Mouse (Mus musculus) liver, embryonic 14.5 days (tissue): Measurements from ENCODE around the gene Zmym4.

Source experiments
- CTCF ChIP-seq: IDR thresholded peaks from 2 replicates; pipeline ENCODE4 v1.5.1; 2016; ENCODE audit warnings: antibody characterized with exemption, low read depth, control low read depth
- EP300 ChIP-seq: IDR thresholded peaks from 2 replicates; pipeline ENCODE4 v1.6.1; 2016; ENCODE audit warnings: antibody characterized with exemption, low read depth

DNA sequence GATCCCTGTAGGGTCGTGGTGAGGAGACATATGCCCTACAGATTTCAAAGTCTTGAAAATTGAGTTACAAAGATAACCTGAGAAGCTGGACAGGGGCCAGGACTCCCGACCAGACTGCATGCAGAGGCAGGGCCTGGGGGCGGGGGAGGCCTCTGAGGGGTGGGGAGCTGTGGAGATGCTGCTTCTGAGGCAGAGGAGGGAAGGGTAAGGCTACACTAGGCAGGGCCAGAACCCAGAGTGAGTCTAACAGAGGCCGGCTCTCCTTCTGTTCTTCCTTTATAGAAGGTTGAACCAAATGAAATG, 117.2 kb downstream of the Zmym4 start:
- TF ChIP-seq CTCF (no peak), EP300 (no peak)
